Mouse (Mus musculus) liver, adult 2 months (tissue): ENCODE data around the gene Zbtb9.

Experiments used
- CTCF ChIP-seq: fragments of 200-500 bp; IDR thresholded peaks from 2 replicates; pipeline ENCODE4 v1.5.1; 2011; ENCODE audit warnings: low read depth, low read length, control low read depth
- POLR2A ChIP-seq: fragments of 200-500 bp; IDR thresholded peaks from 2 replicates; pipeline ENCODE4 v1.6.1; 2011; ENCODE audit warnings: low read length, control low read depth; ENCODE audit not compliant: insufficient read depth; ENCODE audit errors: extremely low read depth

DNA sequence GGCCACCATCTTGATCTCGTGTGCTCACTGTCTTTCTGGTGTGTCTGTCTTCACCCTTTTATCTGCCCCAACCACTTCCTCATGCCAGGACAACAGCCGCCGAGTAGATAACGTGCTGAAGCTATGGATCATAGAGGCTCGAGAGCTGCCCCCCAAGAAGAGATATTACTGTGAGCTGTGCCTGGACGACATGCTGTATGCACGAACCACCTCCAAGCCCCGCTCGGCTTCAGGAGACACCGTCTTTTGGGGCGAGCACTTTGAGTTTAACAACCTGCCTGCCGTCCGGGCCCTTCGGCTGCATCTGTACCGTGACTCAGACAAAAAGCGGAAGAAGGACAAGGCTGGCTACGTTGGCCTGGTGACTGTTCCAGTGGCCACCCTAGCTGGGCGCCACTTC, 16.1 kb upstream of the Zbtb9 start:
- TF ChIP-seq POLR2A (no peak), CTCF (no peak)
